Mouse (Mus musculus): Measurements from ENCODE around the gene Maco1.

DNA sequence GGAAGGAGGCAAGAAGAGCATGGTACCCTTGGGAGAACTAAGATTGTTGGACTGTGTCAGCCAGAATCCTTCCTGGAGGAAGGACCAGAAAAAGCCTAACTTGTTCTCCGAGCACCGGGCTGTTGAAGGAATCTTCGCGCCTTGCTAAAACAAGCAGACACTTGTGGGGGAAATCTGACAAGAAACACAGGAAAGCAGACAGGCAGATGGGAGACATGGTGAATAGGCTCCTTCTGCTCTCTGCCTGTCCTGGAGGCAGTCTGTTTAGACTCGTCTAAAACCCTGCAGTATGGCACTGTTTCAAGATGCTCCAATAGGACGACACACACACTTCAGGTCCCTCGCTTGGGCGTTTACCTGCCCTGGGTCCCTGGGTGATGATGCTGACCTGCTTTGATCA is 53.0 kb downstream of the Maco1 start:
- TF ChIP-seq CTCF (IDR thresholded peaks at IDR 0.05; ENCODE audit: low read depth) (no peak), EP300 (optimal IDR thresholded peaks at IDR 0.05) (no peak)
